Mouse (Mus musculus): Measurements from ENCODE around the gene Ush1c.
"Not testable (repeated sequence)": the region's sequence is repeated elsewhere in the genome, so short reads cannot be mapped to it uniquely, and the experiment has no call there.

Gene Ush1c

GRCm38 (mm10) chr7:46204046-46204471, 34.2 kb downstream of the Ush1c start:
- peak; percentile 63 for DNase-seq

- DNase-seq: no peak
Observed at GRCm38 (mm10) chr7:46201649-46202048, 36.7 kb downstream of the Ush1c start.

GRCm38 (mm10) chr7:46200021-46200420, 38.3 kb downstream of the Ush1c start:
- DNase-seq: peak; percentile 12

GRCm38 (mm10) chr7:46195356-46195755, 42.9 kb downstream of the Ush1c start:
- no peak for DNase-seq

- DNase-seq: no peak
Observed at GRCm38 (mm10) chr7:46184232-46184631, 54.1 kb downstream of the Ush1c start.

- DNase-seq: peak; percentile 42
Observed at GRCm38 (mm10) chr7:46181590-46181989, 56.7 kb downstream of the Ush1c start.

GRCm38 (mm10) chr7:46179431-46180275, 58.6 kb downstream of the Ush1c start, which contains the start of gene Abcc8:
Abcc8 (minus strand) TSS chr7:46180033.
- no peak for DNase-seq

GRCm38 (mm10) chr7:46168980-46169379, 69.3 kb downstream of the Ush1c start:
- not testable (repeated sequence) for DNase-seq

GRCm38 (mm10) chr7:46168402-46168801, 69.9 kb downstream of the Ush1c start:
- no peak for DNase-seq

GRCm38 (mm10) chr7:46167901-46168300, 70.4 kb downstream of the Ush1c start:
- DNase-seq: no peak

GRCm38 (mm10) chr7:46165876-46166275, 72.4 kb downstream of the Ush1c start:
- DNase-seq: no peak

- no peak for DNase-seq
Observed at GRCm38 (mm10) chr7:46162731-46163130, 75.6 kb downstream of the Ush1c start.

GRCm38 (mm10) chr7:46162132-46162727, 76.1 kb downstream of the Ush1c start:
- no peak for DNase-seq

- DNase-seq: no peak
Observed at GRCm38 (mm10) chr7:46161615-46162014, 76.7 kb downstream of the Ush1c start.

- DNase-seq: no peak
Observed at GRCm38 (mm10) chr7:46157746-46158145, 80.6 kb downstream of the Ush1c start.

- no peak for DNase-seq
Observed at GRCm38 (mm10) chr7:46154498-46155488, 83.5 kb downstream of the Ush1c start.

GRCm38 (mm10) chr7:46152819-46153351, 85.4 kb downstream of the Ush1c start:
- no peak for DNase-seq

GRCm38 (mm10) chr7:46147417-46147816, 90.9 kb downstream of the Ush1c start:
- DNase-seq: no peak

GRCm38 (mm10) chr7:46146675-46147308, 91.5 kb downstream of the Ush1c start:
- no peak for DNase-seq

All from thymus, postnatal 25 days (tissue).